Comparison of ENCODE assay signal across 21 mouse cellular contexts in genomic region chr11:96175511-96175910, GRCm38 (mm10). TPM values are rescaled to one million over a fixed set of nuclear protein-coding genes. Genes with fewer than 3 reads are reported as not detected.
"Had no signal": no experiment of that assay in that cellular context is flagged by ENCODE, and none has a peak within 500 bp of the region (broad histone marks: within the 10 kb centered on the region; RNA-seq: fewer than 3 reads in every experiment).

No protein-coding gene starts in this region.

- H3K9me3 ChIP-seq: liver, embryonic 13.5 days; stomach, embryonic 15.5 days had no signal

- H3K36me3 ChIP-seq: liver, embryonic 13.5 days; stomach, embryonic 15.5 days had no signal

- H3K9ac ChIP-seq: liver, embryonic 13.5 days; stomach, embryonic 15.5 days had no signal

- H3K4me2 ChIP-seq: liver, embryonic 13.5 days; stomach, embryonic 15.5 days had no signal

- H3K4me1 ChIP-seq: liver, embryonic 13.5 days; stomach, embryonic 15.5 days had no signal

- H3K4me3 ChIP-seq: liver, embryonic 13.5 days; stomach, embryonic 15.5 days had no signal

- H3K27ac ChIP-seq: liver, embryonic 13.5 days; stomach, embryonic 15.5 days had no signal

- DNase-seq: kidney, adult 18-20 months; kidney, adult 9 months; kidney, postnatal 14 days; kidney, postnatal 4 days; left cerebral cortex, postnatal 4 days; liver, embryonic 13.5 days; lung, adult 2 months; lung, postnatal 14 days; lung, postnatal 4 days; midbrain, embryonic 14.5 days; right cerebral cortex, adult 18-20 months; right cerebral cortex, postnatal 14 days; right cerebral cortex, postnatal 4 days; thymus, adult 18-20 months; thymus, postnatal 36 days had no signal

RNA-seq across cellular contexts. Expression of gene Hoxb13, which starts 18.6 kb away (rescaled TPM):
- polyA plus RNA-seq: kidney, embryonic 16.5 days; limb, embryonic 14.5 days; liver, embryonic 13.5 days; liver, embryonic 16.5 days; lung, adult 2 months; midbrain, embryonic 14.5 days; neural tube, embryonic 14.5 days; stomach, embryonic 15.5 days had no signal

RNA-seq across cellular contexts. Expression of gene Ttll6, which starts 41.9 kb away (rescaled TPM):
- polyA plus RNA-seq: kidney, embryonic 16.5 days; liver, adult 2 months; liver, embryonic 13.5 days; liver, embryonic 16.5 days; midbrain, embryonic 14.5 days had no signal
